Mouse (Mus musculus) heart, embryonic 11.5 days (tissue): Measurements from ENCODE around the gene Zfp91. TPM values are rescaled to one million over a fixed set of nuclear protein-coding genes. Genes with fewer than 3 reads are reported as not detected.
A peak's percentile ranks its signal among the peaks of the same experiment; 100 is the strongest.

Experiments
- ATAC-seq: fragments of 200-750 bp; cut with Nextera tagmentation; replicated peaks from 2 replicates; pipeline ENCODE4 v1.8.0; 2017; ENCODE audit warnings: moderate library complexity; ENCODE audit not compliant: insufficient number of reproducible peaks, low FRiP score, low TSS enrichment
- H3K27ac ChIP-seq: fragments of 300-500 bp; sonication (generic); 2 replicates; pipeline ENCODE4 v1.5.1; 2014; ENCODE audit warnings: mild to moderate bottlenecking, low read depth, low read length
- H3K27me3 ChIP-seq: fragments of 300-500 bp; sonication (generic); 2 replicates; pipeline ENCODE4 v1.6.1; 2014; ENCODE audit warnings: mild to moderate bottlenecking, low read length, mixed read lengths; ENCODE audit not compliant: control insufficient read depth, insufficient read depth
- H3K36me3 ChIP-seq: fragments of 300-500 bp; sonication (generic); 2 replicates; pipeline ENCODE4 v1.6.1; 2014; ENCODE audit warnings: mild to moderate bottlenecking, low read length, moderate library complexity, mixed read lengths; ENCODE audit not compliant: control insufficient read depth, insufficient read depth
- H3K4me1 ChIP-seq: fragments of 300-500 bp; sonication (generic); 2 replicates; pipeline ENCODE4 v1.6.1; 2014; ENCODE audit warnings: low read length; ENCODE audit not compliant: control insufficient read depth, insufficient read depth
- H3K4me2 ChIP-seq: fragments of 300-500 bp; sonication (generic); 2 replicates; pipeline ENCODE4 v1.6.1; 2014; ENCODE audit warnings: mild to moderate bottlenecking, moderate library complexity
- H3K4me3 ChIP-seq: fragments of 300-500 bp; sonication (generic); 2 replicates; pipeline ENCODE4 v1.5.1; 2014; ENCODE audit warnings: low read depth, low read length
- H3K9ac ChIP-seq: fragments of 300-500 bp; sonication (generic); 2 replicates; pipeline ENCODE4 v1.6.1; 2014; ENCODE audit warnings: mild to moderate bottlenecking, low read depth, low read length, moderate library complexity
- H3K9me3 ChIP-seq: fragments of 300-500 bp; sonication (generic); replicated peaks from 2 replicates; pipeline ENCODE4 v1.6.1; 2016; ENCODE audit warnings: low read length; ENCODE audit not compliant: control insufficient read depth
- WGBS: fragments of 180-500 bp; shearing (Covaris S2); extraction: QIAGEN DNeasy Blood & Tissue Kit; methylation state at CpG from one replicate; pipeline ENCODE4 v1.1.7; 2014; ENCODE audit not compliant: insufficient replicate concordance; 5-methylcytosine and 5-hydroxymethylcytosine counted together
- polyA plus RNA-seq: library from polyadenylated mRNA; unstranded; fragments of >200 nt; fragmentation: Nextera tagmentation; extraction: Ambion mirVana; gene quantifications from 2 replicates; pipeline ENCODE4 v1.2.1, GENCODE M21; 2014

Gene Zfp91
- 7.2 and 9.3 TPM in 2 replicates for polyA plus RNA-seq

GRCm38 (mm10) chr19:12795511-12796327 lies at the start of gene Zfp91, which contains the start of gene Lpxn:
Gene Zfp91, minus strand, starts transcription at chr19:12796126.
Gene Lpxn, plus strand, starts transcription at chr19:12796193.
- no peaks in the 10 kb centered on the region for H3K27me3 ChIP-seq
- peak within 1 kb of the TSS; percentile 100 for H3K27ac ChIP-seq
- under 1% methylated on average over 64 of the region's 76 CpGs for WGBS
- peak; percentile 94 for ATAC-seq
- peaks cover 6% of the 10 kb centered on the region; the same call in 1 of the 2 replicates for H3K4me1 ChIP-seq
- no peaks in the 10 kb centered on the region for H3K36me3 ChIP-seq
- peak within 1 kb of the TSS; percentile 94 for H3K4me3 ChIP-seq
- H3K9me3 ChIP-seq: no peaks in the 10 kb centered on the region
- peak within 1 kb of the TSS; percentile 85 for H3K4me2 ChIP-seq
- peak within 1 kb of the TSS; percentile 99 for H3K9ac ChIP-seq

GRCm38 (mm10) chr19:12838507-12838906 lies 42.6 kb upstream of the Zfp91 start:
- H3K27me3 ChIP-seq: no peaks in the 10 kb centered on the region
- no peak overlapping the region for H3K27ac ChIP-seq
- 76% methylated on average over 1 of the region's 1 CpGs for WGBS
- H3K4me2 ChIP-seq: no peak overlapping the region
- no peaks in the 10 kb centered on the region for H3K4me1 ChIP-seq
- no peaks in the 10 kb centered on the region for H3K36me3 ChIP-seq
- no peak overlapping the region for H3K4me3 ChIP-seq
- H3K9ac ChIP-seq: no peak overlapping the region
- ATAC-seq: no peak
- H3K9me3 ChIP-seq: no peaks in the 10 kb centered on the region

GRCm38 (mm10) chr19:12833625-12834024 lies 37.7 kb upstream of the Zfp91 start:
- Histone ChIP-seq H3K4me3 (no peak overlapping the region), H3K27me3 (no peaks in the 10 kb centered on the region), H3K9me3 (no peaks in the 10 kb centered on the region), H3K9ac (no peak overlapping the region), H3K4me1 (no peaks in the 10 kb centered on the region), H3K36me3 (no peaks in the 10 kb centered on the region), H3K27ac (no peak overlapping the region), H3K4me2 (no peak overlapping the region)
- ATAC-seq: no peak
- WGBS: 69% methylated on average over 3 of the region's 3 CpGs

GRCm38 (mm10) chr19:12831559-12831958 lies 35.6 kb upstream of the Zfp91 start:
- Histone ChIP-seq H3K4me3 (no peak overlapping the region), H3K36me3 (no peaks in the 10 kb centered on the region), H3K27me3 (no peaks in the 10 kb centered on the region), H3K9me3 (no peaks in the 10 kb centered on the region), H3K4me1 (no peaks in the 10 kb centered on the region), H3K9ac (no peak overlapping the region), H3K27ac (no peak overlapping the region), H3K4me2 (no peak overlapping the region)
- WGBS: 82% methylated on average over 1 of the region's 1 CpGs
- ATAC-seq: no peak

- H3K4me2 ChIP-seq: no peak overlapping the region
- H3K27ac ChIP-seq: no peak overlapping the region
- no peaks in the 10 kb centered on the region for H3K27me3 ChIP-seq
- H3K4me3 ChIP-seq: no peak overlapping the region
- no peaks in the 10 kb centered on the region for H3K4me1 ChIP-seq
- WGBS: 59% methylated on average over 2 of the region's 2 CpGs
- no peak for ATAC-seq
- no peaks in the 10 kb centered on the region for H3K9me3 ChIP-seq
- H3K36me3 ChIP-seq: no peaks in the 10 kb centered on the region
- no peak overlapping the region for H3K9ac ChIP-seq
Observed at GRCm38 (mm10) chr19:12830823-12831430, 35.0 kb upstream of the Zfp91 start.

GRCm38 (mm10) chr19:12824549-12824948 lies 28.6 kb upstream of the Zfp91 start:
- Histone ChIP-seq H3K9me3 (no peaks in the 10 kb centered on the region), H3K4me2 (no peak overlapping the region), H3K27me3 (no peaks in the 10 kb centered on the region), H3K4me1 (no peaks in the 10 kb centered on the region), H3K4me3 (no peak overlapping the region), H3K27ac (no peak overlapping the region), H3K9ac (no peak overlapping the region), H3K36me3 (no peaks in the 10 kb centered on the region)
- ATAC-seq: no peak
- 62% methylated on average over 4 of the region's 4 CpGs for WGBS

GRCm38 (mm10) chr19:12820383-12820782 lies 24.5 kb upstream of the Zfp91 start:
- no peak overlapping the region for H3K27ac ChIP-seq
- no peaks in the 10 kb centered on the region for H3K27me3 ChIP-seq
- no peak overlapping the region for H3K4me2 ChIP-seq
- no peak overlapping the region for H3K4me3 ChIP-seq
- WGBS: 30% methylated on average over 4 of the region's 4 CpGs
- no peaks in the 10 kb centered on the region for H3K9me3 ChIP-seq
- no peak overlapping the region for H3K9ac ChIP-seq
- no peaks in the 10 kb centered on the region for H3K4me1 ChIP-seq
- ATAC-seq: no peak
- H3K36me3 ChIP-seq: no peaks in the 10 kb centered on the region

GRCm38 (mm10) chr19:12818507-12818906 lies 22.6 kb upstream of the Zfp91 start:
- Histone ChIP-seq H3K4me1 (no peaks in the 10 kb centered on the region), H3K4me2 (no peak overlapping the region), H3K36me3 (no peaks in the 10 kb centered on the region), H3K9me3 (no peaks in the 10 kb centered on the region), H3K27ac (no peak overlapping the region), H3K9ac (no peak overlapping the region), H3K27me3 (no peaks in the 10 kb centered on the region), H3K4me3 (no peak overlapping the region)
- WGBS: 79% methylated on average over 1 of the region's 1 CpGs
- no peak for ATAC-seq
